Mouse (Mus musculus): ENCODE results near the gene BC048562. TPM values are rescaled to one million over a fixed set of nuclear protein-coding genes. Genes with fewer than 3 reads are reported as not detected.
A peak's percentile ranks its signal among the peaks of the same experiment; 100 is the strongest.

Gene BC048562
- polyA plus RNA-seq, 1 experiment from 2014 or later: not detected

GRCm38 (mm10) chr9:108480813-108481519 lies 44.7 kb downstream of the BC048562 start:
- H3K4me1 ChIP-seq (ENCODE audit: control insufficient read depth, insufficient read depth, low read length): peaks cover 14% of the 10 kb centered on the region; the same call in 1 of the 2 replicates
- H3K4me2 ChIP-seq (ENCODE audit: low read depth, low read length): peak overlapping the region; percentile 68
- peak overlapping the region; percentile 68; the same call in 1 of the 2 replicates for H3K4me3 ChIP-seq (replicated peaks; ENCODE audit: low read length)
- H3K9me3 ChIP-seq (replicated peaks; ENCODE audit: control insufficient read depth, low read length): no peaks in the 10 kb centered on the region
- no peak for ATAC-seq (ENCODE audit: insufficient read depth, low FRiP score)
- no peak overlapping the region for H3K27ac ChIP-seq (ENCODE audit: low read length)
- 89% methylated on average over 28 of the region's 28 CpGs for WGBS
- H3K9ac ChIP-seq (ENCODE audit: low read length): peak overlapping the region; percentile 87
- H3K36me3 ChIP-seq (ENCODE audit: control insufficient read depth, insufficient read depth, low read length): peaks cover 24% of the 10 kb centered on the region; the same call in 1 of the 2 replicates
- no peaks in the 10 kb centered on the region for H3K27me3 ChIP-seq (ENCODE audit: control insufficient read depth, insufficient read depth, low read length)

DNA sequence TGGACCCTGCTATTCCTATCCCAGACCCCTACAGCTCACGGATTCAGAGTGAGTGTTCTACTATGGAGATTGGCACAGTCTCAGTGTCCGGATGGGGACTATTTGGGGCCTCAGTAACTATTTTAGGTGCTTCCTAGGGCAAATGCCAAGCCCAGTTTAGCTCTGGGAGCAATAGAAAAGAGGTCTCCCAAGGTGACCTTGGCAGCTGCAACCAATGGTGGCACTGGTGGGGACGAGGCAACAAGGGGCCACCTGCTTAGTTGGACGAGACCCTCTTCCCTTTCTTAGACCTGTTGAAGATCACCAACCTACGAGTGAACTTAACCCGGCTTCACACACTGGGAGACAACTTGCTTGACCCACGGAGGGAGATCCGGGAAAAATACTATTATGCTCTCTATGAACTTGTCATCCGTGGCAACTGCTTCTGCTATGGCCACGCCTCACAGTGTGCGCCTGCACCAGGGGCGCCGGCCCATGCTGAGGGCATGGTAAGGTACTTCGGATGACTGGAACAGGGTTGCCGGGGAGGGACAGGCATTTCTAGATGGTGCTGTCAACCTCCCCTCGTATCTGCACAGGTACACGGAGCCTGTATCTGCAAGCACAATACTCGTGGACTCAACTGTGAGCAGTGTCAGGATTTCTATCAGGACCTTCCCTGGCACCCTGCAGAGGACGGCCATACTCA lies 45.4 kb downstream of the BC048562 start:
- H3K9me3 ChIP-seq (replicated peaks; ENCODE audit: control insufficient read depth, low read length): no peaks in the 10 kb centered on the region
- H3K36me3 ChIP-seq (ENCODE audit: control insufficient read depth, insufficient read depth, low read length): peaks cover 29% of the 10 kb centered on the region; the same call in 1 of the 2 replicates
- ATAC-seq (ENCODE audit: insufficient read depth, low FRiP score): no peak
- no peaks in the 10 kb centered on the region for H3K27me3 ChIP-seq (ENCODE audit: control insufficient read depth, insufficient read depth, low read length)
- peak overlapping the region; percentile 10; the same call in 1 of the 2 replicates for H3K9ac ChIP-seq (ENCODE audit: low read length)
- no peak overlapping the region for H3K4me3 ChIP-seq (replicated peaks; ENCODE audit: low read length)
- 89% methylated on average over 19 of the region's 19 CpGs for WGBS
- no peak overlapping the region for H3K27ac ChIP-seq (ENCODE audit: low read length)
- H3K4me2 ChIP-seq (ENCODE audit: low read depth, low read length): no peak overlapping the region
- peaks cover 14% of the 10 kb centered on the region; the same call in 1 of the 2 replicates for H3K4me1 ChIP-seq (ENCODE audit: control insufficient read depth, insufficient read depth, low read length)

- H3K9ac ChIP-seq (ENCODE audit: low read length): no peak overlapping the region
- H3K4me2 ChIP-seq (ENCODE audit: low read depth, low read length): no peak overlapping the region
- ATAC-seq (ENCODE audit: insufficient read depth, low FRiP score): no peak
- 95% methylated on average over 18 of the region's 18 CpGs for WGBS
- H3K27ac ChIP-seq (ENCODE audit: low read length): no peak overlapping the region
- peaks cover 36% of the 10 kb centered on the region for H3K36me3 ChIP-seq (ENCODE audit: control insufficient read depth, insufficient read depth, low read length)
- no peaks in the 10 kb centered on the region for H3K9me3 ChIP-seq (replicated peaks; ENCODE audit: control insufficient read depth, low read length)
- H3K4me1 ChIP-seq (ENCODE audit: control insufficient read depth, insufficient read depth, low read length): peaks cover 14% of the 10 kb centered on the region; the same call in 1 of the 2 replicates
- H3K27me3 ChIP-seq (ENCODE audit: control insufficient read depth, insufficient read depth, low read length): no peaks in the 10 kb centered on the region
- H3K4me3 ChIP-seq (replicated peaks; ENCODE audit: low read length): no peak overlapping the region
Measured at GRCm38 (mm10) chr9:108483051-108483790, 46.9 kb downstream of the BC048562 start.

- no peaks in the 10 kb centered on the region for H3K27me3 ChIP-seq (ENCODE audit: control insufficient read depth, insufficient read depth, low read length)
- ATAC-seq (ENCODE audit: insufficient read depth, low FRiP score): no peak
- WGBS: 92% methylated on average over 15 of the region's 15 CpGs
- H3K4me2 ChIP-seq (ENCODE audit: low read depth, low read length): no peak overlapping the region
- no peak overlapping the region for H3K4me3 ChIP-seq (replicated peaks; ENCODE audit: low read length)
- no peak overlapping the region for H3K9ac ChIP-seq (ENCODE audit: low read length)
- peaks cover 13% of the 10 kb centered on the region; the same call in 1 of the 2 replicates for H3K4me1 ChIP-seq (ENCODE audit: control insufficient read depth, insufficient read depth, low read length)
- no peaks in the 10 kb centered on the region for H3K9me3 ChIP-seq (replicated peaks; ENCODE audit: control insufficient read depth, low read length)
- H3K36me3 ChIP-seq (ENCODE audit: control insufficient read depth, insufficient read depth, low read length): peaks cover 42% of the 10 kb centered on the region
- H3K27ac ChIP-seq (ENCODE audit: low read length): no peak overlapping the region
Measured at GRCm38 (mm10) chr9:108484021-108484420, 47.7 kb downstream of the BC048562 start.

- Histone ChIP-seq H3K27me3 (ENCODE audit: control insufficient read depth, insufficient read depth, low read length) (no peaks in the 10 kb centered on the region), H3K27ac (ENCODE audit: low read length) (no peak overlapping the region), H3K36me3 (ENCODE audit: control insufficient read depth, insufficient read depth, low read length) (peaks cover 42% of the 10 kb centered on the region), H3K9ac (ENCODE audit: low read length) (no peak overlapping the region), H3K4me2 (ENCODE audit: low read depth, low read length) (no peak overlapping the region), H3K4me3 (replicated peaks; ENCODE audit: low read length) (no peak overlapping the region), H3K4me1 (ENCODE audit: control insufficient read depth, insufficient read depth, low read length) (peaks cover 8% of the 10 kb centered on the region), H3K9me3 (replicated peaks; ENCODE audit: control insufficient read depth, low read length) (no peaks in the 10 kb centered on the region)
- ATAC-seq (ENCODE audit: insufficient read depth, low FRiP score): no peak
- WGBS: 90% methylated on average over 19 of the region's 19 CpGs
Measured at GRCm38 (mm10) chr9:108485301-108485875, 49.1 kb downstream of the BC048562 start.

GRCm38 (mm10) chr9:108486973-108487530 lies 50.8 kb downstream of the BC048562 start:
- no peak for ATAC-seq (ENCODE audit: insufficient read depth, low FRiP score)
- H3K36me3 ChIP-seq (ENCODE audit: control insufficient read depth, insufficient read depth, low read length): peaks cover 42% of the 10 kb centered on the region
- H3K4me1 ChIP-seq (ENCODE audit: control insufficient read depth, insufficient read depth, low read length): peaks cover 14% of the 10 kb centered on the region
- no peak overlapping the region for H3K27ac ChIP-seq (ENCODE audit: low read length)
- H3K27me3 ChIP-seq (ENCODE audit: control insufficient read depth, insufficient read depth, low read length): no peaks in the 10 kb centered on the region
- no peak overlapping the region for H3K4me3 ChIP-seq (replicated peaks; ENCODE audit: low read length)
- no peak overlapping the region for H3K9ac ChIP-seq (ENCODE audit: low read length)
- WGBS: 91% methylated on average over 8 of the region's 8 CpGs
- no peak overlapping the region for H3K4me2 ChIP-seq (ENCODE audit: low read depth, low read length)
- no peaks in the 10 kb centered on the region for H3K9me3 ChIP-seq (replicated peaks; ENCODE audit: control insufficient read depth, low read length)

- Histone ChIP-seq H3K4me3 (replicated peaks; ENCODE audit: low read length) (no peak overlapping the region), H3K4me2 (ENCODE audit: low read depth, low read length) (no peak overlapping the region), H3K4me1 (ENCODE audit: control insufficient read depth, insufficient read depth, low read length) (peaks cover 18% of the 10 kb centered on the region), H3K27ac (ENCODE audit: low read length) (no peak overlapping the region), H3K27me3 (ENCODE audit: control insufficient read depth, insufficient read depth, low read length) (no peaks in the 10 kb centered on the region), H3K9ac (ENCODE audit: low read length) (no peak overlapping the region), H3K9me3 (replicated peaks; ENCODE audit: control insufficient read depth, low read length) (no peaks in the 10 kb centered on the region), H3K36me3 (ENCODE audit: control insufficient read depth, insufficient read depth, low read length) (peaks cover 50% of the 10 kb centered on the region)
- WGBS: 95% methylated on average over 17 of the region's 17 CpGs
- ATAC-seq (ENCODE audit: insufficient read depth, low FRiP score): no peak
Measured at GRCm38 (mm10) chr9:108488403-108488802, 52.1 kb downstream of the BC048562 start.

GRCm38 (mm10) chr9:108489215-108489614 lies 52.9 kb downstream of the BC048562 start:
- H3K27me3 ChIP-seq (ENCODE audit: control insufficient read depth, insufficient read depth, low read length): no peaks in the 10 kb centered on the region
- 0 out of 2 replicates have a peak overlapping the region, but pooled peaks have one; percentile 95 for H3K9ac ChIP-seq (ENCODE audit: low read length)
- H3K4me3 ChIP-seq (replicated peaks; ENCODE audit: low read length): no peak overlapping the region
- no peak for ATAC-seq (ENCODE audit: insufficient read depth, low FRiP score)
- 95% methylated on average over 20 of the region's 20 CpGs for WGBS
- H3K4me1 ChIP-seq (ENCODE audit: control insufficient read depth, insufficient read depth, low read length): peaks cover 18% of the 10 kb centered on the region
- H3K27ac ChIP-seq (ENCODE audit: low read length): peak overlapping the region; percentile 99; the same call in 1 of the 2 replicates
- H3K9me3 ChIP-seq (replicated peaks; ENCODE audit: control insufficient read depth, low read length): no peaks in the 10 kb centered on the region
- peaks cover 51% of the 10 kb centered on the region for H3K36me3 ChIP-seq (ENCODE audit: control insufficient read depth, insufficient read depth, low read length)
- no peak overlapping the region for H3K4me2 ChIP-seq (ENCODE audit: low read depth, low read length)
